Mouse (Mus musculus) ovary, postnatal 36 days (tissue): ENCODE measurements around the gene Arfgef2.

Experiments
- DNase-seq: peaks from one replicate; pipeline ENCODE4 v3.0.0; 2022; ENCODE audit warnings: low spot score, mixed read lengths

The Arfgef2 gene

GRCm38 (mm10) chr2:166805250-166806172, at the start of gene Arfgef2:
TSS of gene Arfgef2 (plus strand) at chr2:166805588.
- peak; percentile 89 for DNase-seq

GRCm38 (mm10) chr2:166757969-166758368, 47.4 kb upstream of the Arfgef2 start:
- DNase-seq, result no peak

GRCm38 (mm10) chr2:166764051-166764450, 41.3 kb upstream of the Arfgef2 start:
- no peak for DNase-seq

DNA sequence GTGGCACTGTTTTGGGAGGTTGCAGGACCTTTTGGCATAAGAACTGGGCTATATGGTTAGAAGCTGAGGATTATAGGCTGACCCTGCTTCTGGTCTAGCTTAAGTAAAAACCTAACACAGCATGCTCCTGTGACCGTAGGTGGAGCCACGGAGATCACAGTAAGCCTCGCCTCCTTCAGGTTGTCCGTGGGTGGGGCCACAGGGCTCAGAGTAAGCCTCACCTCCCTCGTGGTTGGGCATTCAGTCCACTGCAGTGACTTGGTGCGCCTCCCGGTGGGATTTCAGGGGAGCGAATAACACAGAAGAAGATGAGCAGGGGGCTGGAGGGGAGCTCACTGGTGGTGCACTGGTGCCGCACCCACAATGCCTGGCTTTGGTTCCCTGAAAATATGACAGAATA, 37.8 kb upstream of the Arfgef2 start:
- DNase-seq, result no peak

- DNase-seq, result no peak
Observed at GRCm38 (mm10) chr2:166771396-166771795, 34.0 kb upstream of the Arfgef2 start.

DNA sequence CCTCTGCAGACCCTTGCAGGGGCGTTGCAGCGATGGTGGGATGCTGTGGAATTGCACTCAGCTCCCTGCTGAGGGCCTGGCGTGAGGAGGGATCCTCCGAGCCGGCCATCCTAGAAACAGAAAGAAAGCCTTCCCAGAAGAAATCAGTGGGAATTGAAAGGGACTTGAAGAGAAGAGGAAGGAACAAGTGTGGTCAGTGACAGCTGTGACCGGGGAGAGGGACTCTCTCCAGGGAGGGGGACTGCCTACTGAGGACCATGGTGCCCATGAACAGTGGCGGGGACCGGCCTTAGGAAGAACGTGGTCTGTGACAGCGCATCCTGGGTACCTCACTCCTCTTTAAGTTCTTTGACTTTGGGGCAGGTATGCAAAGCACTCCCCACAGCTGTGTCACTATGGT, 31.8 kb upstream of the Arfgef2 start:
- no peak for DNase-seq

GRCm38 (mm10) chr2:166774275-166774674, 31.1 kb upstream of the Arfgef2 start:
- DNase-seq, result no peak

DNA sequence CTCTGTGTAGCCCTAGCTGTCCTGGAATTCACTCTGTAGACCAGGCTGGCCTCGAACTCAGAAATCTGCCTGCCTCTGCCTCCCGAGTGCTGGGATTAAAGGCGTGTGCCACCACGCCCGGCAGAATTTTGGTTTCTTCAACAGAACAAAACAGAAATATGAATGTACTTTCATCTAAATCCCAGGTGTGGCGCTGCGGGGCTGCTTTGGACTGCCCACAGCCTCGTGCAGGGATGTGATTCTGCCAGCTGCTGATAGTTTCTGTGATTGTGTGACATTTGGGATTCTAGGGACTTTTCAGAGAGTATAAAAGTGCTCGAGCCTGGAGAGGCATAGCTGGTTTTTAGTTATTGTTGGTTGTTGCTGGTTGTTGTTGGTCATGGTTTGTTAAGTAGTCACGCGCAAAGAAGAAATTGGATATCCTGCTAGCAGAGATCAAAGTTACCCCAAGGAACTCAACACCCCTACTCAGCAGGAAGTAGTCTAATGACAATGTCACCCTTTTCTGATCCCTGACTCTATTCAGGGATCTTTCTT, 30.0 kb upstream of the Arfgef2 start:
- DNase-seq, result no peak

GRCm38 (mm10) chr2:166776272-166776671, 29.1 kb upstream of the Arfgef2 start:
- no peak for DNase-seq

DNA sequence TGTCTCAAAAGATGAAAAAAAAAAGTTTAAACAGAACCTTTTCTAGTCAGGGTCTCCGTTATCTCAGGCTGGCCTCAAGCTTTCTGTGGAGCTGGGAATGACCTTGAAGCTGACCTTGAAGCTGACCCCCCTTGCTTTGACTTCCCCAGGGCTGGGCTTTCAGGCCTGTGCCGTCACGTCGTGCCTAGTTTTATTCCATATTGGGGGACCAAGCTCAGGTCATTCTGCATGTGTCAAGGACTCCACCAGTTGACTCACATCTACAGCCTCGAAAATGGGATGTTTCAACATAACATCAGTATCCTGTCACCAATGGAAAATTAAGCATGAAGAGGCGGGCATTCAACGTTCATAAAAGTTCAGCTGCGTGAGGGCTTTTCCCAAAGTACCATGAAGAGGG, 25.4 kb upstream of the Arfgef2 start:
- no peak for DNase-seq

GRCm38 (mm10) chr2:166780980-166781578, 24.3 kb upstream of the Arfgef2 start:
- DNase-seq, result peak; percentile 69

DNA sequence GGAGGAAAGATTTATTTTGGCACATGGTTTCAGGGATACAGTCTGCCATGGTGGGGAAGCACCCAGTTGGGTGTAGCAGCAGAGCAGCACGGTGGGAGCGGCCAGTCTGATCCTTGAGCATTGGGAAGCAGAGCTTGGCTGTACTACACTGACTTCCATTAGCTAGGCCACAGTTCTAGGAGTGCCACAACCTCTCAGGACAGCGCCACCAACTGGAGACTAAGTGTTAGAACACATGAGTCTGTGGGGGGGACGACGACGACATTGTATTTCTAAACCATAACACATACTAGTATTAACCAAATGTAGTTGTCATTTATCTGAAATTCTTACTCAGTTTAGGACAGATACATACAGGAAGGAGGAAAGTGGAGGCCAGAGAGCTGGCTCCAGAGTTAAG, 21.0 kb upstream of the Arfgef2 start:
- no peak for DNase-seq

DNA sequence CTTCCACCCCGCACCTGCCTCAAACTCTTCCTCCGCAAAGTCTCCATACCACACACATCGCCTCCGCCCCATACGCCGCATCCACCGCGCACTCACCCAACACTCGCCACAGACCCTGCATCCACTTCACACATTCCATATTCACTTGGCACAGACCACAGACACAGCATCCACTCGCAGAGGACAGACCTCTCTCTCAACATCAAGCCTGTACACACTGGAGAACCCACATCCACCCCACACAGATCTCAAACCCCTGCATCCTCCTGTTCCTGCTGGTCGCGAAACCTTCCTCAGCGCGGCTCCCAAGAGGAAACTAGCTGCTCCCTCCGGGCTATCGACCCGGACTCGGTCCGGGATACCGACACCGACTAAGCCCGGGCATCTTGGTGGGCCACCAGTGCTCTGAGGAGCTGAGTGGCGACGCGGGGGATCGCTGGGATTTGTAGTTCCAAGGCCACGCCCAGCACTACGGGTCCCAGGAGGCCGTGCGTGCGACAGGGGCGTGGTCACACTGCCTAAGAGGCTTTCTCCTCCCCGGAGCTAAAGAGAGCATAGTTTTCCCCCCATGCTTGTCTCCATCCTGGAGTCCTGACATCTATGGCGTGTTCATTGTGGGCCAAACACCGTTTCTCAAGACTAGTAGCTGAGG, 18.9 kb upstream of the Arfgef2 start:
- DNase-seq, result peak; percentile 87

DNA sequence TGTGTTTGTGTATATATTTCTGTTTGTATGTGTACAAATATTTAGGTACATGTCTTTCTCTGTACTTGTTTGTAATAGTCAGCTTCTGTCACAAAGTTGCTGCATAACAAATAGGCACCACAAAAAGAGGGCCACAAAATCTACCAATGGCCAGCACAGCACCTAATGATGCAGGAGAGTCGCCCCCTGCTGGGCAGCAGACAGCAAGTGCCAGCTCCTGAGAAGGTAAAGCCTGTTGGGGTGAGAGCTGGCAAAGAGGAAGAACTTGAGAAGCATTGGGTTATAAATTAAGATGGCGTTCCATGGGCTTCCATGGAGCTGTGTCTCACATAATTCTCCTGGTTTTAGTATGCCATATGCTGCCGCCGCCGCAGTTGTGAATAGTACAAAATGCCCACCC, 13.7 kb upstream of the Arfgef2 start:
- DNase-seq, result no peak

GRCm38 (mm10) chr2:166792355-166792754, 13.0 kb upstream of the Arfgef2 start, which contains the start of gene Trp53rkb:
TSS of gene Trp53rkb (plus strand) at chr2:166792531.
- DNase-seq, result no peak

DNA sequence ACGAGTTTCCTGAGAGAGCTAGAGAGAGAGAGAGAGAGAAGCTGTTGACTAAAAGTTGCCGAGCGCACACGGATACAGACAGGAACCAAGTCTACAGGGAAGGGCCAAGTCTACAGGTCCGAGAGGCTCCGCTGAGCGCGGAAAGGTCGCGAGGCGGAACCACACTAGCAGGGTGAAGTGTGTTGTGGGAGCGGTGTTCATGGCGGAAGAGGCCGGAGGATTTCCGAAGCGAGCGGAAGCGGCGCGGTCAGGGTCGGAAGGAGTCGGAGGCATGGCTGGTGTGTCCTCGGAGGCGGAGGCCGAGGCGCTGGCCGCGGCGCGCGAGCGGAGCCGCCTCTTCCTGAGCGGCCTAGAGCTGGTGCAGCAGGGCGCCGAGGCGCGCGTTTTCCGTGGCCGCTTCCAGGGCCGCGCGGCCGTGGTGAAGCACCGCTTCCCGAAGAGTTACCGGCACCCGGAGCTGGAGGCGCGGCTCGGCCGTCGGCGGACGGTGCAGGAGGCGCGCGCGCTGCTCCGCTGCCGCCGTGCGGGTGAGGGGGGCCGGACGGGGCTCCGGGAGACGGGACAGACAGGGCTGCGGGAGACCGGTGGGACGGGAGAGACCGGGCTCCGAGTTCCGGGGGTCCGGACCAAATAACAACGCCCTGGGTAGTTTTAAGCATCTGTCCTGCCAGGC, 11.7 kb upstream of the Arfgef2 start:
- peak; percentile 87 for DNase-seq

DNA sequence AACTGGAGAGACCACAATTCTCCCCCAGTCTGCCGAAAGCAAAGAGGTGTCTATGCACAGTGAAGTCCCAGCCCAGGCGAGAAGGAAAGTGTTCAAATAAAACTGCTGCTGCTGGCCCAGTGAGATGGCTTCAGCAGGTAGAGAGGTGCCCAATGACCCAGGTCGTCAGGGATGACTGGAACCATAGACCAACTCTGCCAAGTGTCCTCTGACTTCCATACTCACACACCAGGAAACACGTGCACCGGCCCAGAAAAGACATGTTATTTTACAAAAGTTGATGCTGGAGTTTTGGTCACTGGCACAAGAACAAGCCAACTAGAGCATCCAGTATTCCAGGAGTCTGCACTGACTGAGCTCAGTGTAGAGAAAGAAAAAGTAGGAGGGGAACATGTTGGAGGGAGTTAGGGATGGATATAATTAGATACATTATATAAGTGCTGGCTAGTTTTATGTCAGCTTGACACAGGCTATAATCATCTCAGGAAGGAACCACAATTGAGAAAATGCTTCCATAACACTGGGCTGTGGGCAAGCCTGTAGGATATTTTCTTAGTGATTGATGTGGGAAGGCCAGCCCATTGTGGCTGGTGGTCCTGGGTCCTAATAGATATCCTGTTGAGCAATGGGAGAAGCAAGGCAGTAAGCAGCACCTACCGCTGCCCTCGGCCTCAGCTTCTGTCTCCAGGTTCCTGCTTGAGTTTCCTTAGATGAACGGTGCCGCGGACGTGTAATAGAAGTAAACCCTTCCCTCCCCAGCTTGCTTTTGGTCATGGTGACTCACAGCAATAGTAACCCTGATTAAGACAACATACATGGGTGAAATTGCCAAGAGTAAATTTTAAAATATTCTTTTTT, 5.5 kb upstream of the Arfgef2 start:
- no peak for DNase-seq

DNA sequence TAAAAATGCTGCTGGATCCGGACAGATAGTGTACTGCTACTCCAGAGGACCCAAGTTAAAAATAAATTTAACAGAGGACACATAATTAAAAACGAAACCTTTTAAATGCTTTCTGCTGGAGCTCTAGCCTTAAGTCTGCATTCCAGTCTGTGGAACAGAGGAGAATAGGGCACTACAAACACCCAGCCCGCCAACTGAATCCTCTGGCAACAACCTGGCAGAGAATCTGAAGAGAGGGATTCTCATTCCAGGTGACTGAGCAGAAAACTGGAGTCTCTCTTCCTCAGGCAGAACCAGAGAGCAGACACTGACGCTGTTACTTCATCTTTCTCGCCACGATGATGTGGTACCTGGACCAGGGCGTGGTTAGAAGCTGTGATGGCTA, 4.9 kb upstream of the Arfgef2 start:
- DNase-seq, result no peak

DNA sequence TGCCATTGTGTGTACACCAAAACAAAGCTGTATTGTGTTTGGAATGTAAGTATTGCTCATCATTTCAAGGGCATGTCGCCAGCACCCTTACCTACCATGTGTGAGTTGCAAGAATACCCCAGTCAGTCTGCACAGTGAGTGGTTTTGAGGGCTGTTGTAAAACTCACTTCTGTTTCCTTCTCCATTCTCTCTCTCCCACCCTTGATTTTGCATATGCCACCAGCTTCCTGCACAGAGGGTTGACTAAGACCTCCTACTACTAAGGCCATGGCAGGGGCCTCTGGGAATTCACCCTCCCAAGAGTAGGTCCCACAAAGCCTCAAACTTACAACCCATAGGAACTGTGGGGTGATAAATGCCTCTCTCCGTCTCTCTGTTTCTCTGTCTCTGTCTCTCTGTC, 4.0 kb upstream of the Arfgef2 start:
- DNase-seq, result no peak

- DNase-seq, result no peak
Observed at GRCm38 (mm10) chr2:166803298-166803697, 2.1 kb upstream of the Arfgef2 start.

- no peak for DNase-seq
Observed at GRCm38 (mm10) chr2:166806173-166806705, 851 bp downstream of the Arfgef2 start.
